Mouse (Mus musculus) hindlimb bud, embryonic 11.5 days (tissue): Measurements from ENCODE around the gene Osbpl10.
"Not testable (repeated sequence)": the region's sequence is repeated elsewhere in the genome, so short reads cannot be mapped to it uniquely, and the experiment has no call there.

ENCODE experiments used
- DNase-seq: peaks from one replicate; pipeline ENCODE4 v3.0.0-alpha.2; 2012; ENCODE audit warnings: low read depth, low spot score; ENCODE audit errors: extremely low spot score

Gene Osbpl10

GRCm38 (mm10) chr9:114978281-114979111 lies at the start of gene Osbpl10:
TSS of gene Osbpl10 (plus strand) at chr9:114978569.
- no peak for DNase-seq

DNA sequence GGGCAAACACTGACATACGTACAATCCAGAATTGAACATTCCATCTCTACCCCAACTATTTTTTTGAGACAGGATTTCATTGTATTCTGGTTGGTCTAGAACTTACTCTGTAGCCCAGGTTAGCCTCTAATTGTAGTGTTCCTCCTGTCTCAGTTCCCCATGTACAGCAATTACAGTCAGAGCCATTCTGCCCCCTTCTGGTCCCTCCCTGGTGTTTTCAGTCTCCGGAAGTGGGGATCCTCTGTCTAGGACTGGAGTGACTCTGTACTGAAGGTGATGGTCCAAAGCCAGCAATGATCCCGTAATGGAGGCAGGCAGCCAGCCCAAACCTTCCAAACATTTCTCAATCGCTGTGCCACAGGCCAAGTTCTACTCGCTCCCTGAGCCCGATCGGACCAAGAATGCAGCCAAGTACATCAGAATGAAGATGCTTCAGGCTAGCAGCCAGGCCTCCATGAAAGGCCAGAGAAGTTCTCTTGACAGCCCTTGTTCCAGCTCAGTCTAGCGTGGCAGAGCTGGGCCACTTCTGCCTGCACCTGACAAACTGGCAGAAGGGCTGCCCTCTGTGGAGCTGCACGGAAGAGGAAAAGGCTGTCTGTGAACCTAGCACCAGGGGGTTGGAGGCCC lies 47.8 kb upstream of the Osbpl10 start:
- DNase-seq, result no peak

DNA sequence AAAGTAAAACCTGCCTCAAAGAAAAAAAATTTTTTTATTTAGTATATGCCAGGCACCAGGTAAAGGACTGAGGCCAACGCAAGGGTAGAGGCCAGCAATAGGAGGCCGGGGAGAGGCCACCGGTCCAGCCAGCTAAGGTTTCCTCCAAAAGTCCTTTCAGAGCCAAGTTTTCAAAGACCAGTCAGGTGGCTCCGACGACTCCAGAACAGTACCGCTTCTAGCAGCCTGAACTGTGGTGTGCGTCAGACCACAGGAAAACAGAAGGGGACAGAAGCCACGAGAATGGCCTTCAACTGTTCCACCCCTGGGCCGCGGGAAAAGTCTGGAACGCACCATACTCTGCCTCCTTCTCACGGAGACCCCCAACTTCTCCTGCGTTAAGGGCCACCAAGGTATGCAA lies 45.8 kb upstream of the Osbpl10 start:
- no peak for DNase-seq

DNA sequence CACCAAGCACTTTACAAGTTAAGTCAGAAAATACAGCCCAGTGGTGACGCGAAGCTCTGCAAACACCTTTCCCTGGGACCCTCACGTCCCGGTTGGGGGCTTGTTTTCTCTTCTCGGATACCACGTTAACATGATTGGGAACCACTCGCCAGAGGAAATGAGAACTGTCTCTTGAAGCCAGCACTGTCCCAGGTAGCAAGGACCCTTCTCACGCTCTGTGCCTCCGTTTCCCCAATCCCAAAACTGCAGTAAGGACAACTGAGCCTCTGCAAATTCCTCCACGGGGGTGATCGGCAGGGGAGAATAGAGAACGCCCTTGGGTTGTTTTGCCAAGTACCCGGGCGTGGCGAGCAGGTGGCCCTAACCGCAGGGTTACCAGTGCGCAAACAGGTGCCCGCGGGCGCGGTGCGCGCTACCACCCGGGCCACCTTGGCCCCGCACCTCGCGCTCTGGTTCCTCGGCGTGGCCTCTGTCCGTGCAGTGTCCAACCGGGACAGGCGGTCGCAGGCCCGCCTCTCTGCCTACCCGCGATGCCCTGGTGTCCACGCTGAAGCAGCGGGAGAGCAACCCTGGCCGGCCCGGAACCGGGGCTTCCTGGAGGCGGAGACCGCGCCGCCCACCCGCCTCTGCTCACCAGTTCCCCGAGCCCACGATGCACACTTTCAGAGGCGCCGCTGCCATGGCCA lies 45.2 kb upstream of the Osbpl10 start:
- DNase-seq, result no peak

DNA sequence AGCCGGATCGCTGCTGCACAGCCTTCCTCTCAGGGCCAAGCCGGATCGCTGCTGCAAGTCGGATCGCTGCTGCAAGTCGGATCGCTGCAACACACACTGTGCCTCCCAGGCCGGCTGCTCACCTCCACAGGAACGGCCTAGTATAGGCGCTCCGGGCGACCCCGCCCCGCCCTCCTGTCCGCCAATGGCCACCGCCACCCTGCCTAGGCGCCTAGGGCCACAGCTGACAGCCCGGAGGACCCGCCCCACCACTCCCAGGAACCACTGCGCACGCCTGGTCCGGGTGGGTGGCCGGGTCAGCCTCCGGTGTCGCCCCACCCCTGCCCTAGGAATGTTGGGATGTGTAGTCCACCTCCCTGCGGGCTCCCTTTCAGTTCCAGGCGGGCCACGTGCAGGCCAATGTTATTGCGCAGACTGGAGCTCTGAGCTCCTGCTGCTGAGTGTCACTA lies 44.6 kb upstream of the Osbpl10 start, which contains the start of gene Gpd1l:
Gene Gpd1l (minus strand): TSS at position 265 of the 449 bp plus-strand sequence.
- peak; percentile 56 for DNase-seq

GRCm38 (mm10) chr9:114934231-114934630 lies 44.1 kb upstream of the Osbpl10 start:
- no peak for DNase-seq

DNA sequence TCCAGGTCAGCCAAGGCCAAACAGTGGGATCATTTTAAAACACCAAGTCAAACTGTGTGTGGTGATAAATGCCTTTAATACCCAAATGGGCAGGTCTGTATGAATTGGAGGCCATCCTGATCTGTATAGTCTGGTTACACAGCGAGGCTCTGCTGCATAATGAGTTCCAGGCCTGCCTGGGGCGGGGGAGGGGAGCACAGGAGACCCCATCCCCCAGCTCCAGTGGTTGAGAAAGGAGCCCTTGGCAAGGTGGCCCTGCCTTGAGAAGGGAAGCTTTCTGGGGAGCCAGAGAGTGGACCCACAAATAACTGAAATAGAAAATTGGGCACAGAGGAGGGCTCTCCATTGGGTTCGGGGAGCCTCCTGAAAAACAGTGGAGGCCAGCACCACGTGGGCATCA lies 43.0 kb upstream of the Osbpl10 start:
- no peak for DNase-seq

- DNase-seq, result no peak
Observed at GRCm38 (mm10) chr9:114936687-114937086, 41.7 kb upstream of the Osbpl10 start.

DNA sequence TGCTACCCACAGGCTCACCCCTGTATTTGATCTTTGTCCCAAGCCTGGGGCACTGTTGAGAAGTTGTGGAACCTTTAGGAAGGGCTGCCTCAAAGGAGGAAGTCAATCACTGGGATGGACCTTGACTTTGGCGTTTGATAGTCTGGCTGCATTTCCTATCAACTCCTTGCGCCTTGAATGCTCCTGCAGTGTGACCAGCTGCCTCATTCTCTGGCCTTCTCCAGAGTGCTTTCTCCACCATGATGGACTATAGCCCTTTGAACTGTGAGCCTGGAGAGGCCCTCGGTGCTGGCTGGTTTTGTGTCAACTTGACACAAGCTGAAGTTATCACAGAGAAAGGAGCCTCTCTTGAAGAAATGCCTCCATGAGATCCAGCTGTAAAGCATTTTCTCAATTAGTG lies 33.7 kb upstream of the Osbpl10 start:
- DNase-seq, result no peak

DNA sequence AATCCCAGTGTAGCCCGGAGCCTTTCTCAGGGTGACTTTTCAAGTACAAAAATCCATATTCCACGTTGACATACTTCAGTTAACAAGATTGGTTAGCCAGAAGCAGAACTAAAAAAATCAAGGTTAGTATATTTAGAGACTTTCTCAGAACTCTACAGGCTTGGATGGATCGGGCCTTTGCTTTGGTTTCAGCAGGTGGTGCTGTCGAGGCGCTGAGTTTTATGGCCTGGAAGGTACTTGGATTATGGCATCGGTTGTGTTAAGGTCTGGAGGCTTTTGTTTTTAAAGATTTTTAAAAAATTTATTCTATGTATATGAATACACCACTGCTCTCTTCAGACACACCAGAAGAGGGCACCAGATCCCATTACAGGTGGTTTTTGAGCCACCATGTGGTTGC lies 32.8 kb upstream of the Osbpl10 start:
- DNase-seq, result no peak

DNA sequence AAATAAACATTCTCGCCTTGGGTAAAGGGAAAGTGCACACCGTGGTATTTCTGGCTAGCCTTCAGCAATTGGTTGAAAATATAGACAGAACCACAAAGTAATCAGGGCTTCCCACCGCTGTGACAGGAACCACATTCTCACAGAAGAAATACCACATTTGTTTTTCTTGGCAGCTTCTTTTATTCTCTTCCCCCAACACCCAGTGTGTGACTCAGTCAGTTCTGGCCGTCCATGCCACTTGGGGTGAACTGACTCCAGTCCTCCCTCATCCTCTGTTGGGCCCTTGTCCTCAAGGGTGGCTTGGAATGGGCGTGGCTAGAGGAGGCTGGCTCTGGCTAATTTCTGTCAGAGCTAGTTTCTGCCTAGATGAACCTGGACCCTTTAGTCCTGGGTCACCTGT lies 30.0 kb upstream of the Osbpl10 start:
- no peak for DNase-seq

DNA sequence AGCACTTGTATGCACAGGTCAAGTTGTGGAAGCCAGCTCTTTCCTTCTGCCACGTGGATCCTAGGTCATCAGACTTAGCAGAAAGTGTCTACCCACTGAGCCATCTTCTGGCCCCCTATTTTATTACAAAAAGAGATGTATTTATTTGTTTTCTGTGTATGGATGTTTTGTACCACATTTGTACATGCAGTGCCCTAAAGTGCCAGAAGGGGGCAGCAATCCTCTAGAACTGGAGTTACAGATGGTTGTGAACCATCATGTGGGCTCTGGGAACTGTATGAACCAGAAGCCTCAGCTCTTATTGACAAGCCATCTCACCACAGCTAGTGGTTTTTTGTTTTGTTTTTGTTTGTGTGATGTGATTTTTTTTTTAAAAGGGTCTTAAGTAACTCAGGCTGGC lies 25.5 kb upstream of the Osbpl10 start:
- no peak for DNase-seq

DNA sequence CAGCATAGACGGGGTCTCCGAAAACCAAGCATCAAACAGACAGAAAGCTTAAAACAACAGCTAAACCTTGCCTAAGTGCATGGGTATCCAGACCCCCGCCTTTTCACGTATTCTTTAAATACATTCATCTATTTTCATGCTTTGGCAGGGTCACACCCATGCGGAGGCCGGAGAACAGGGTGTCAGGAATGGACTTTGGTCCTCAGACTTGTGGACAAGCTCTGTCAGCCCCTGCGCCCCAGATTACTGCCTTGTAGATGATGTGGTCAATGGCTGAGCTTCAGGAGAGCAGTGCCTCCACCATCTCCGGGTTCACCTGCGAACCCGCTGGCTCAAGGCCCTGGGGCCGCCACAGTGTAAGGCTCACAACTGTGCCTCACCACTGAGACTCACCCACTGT lies 23.0 kb upstream of the Osbpl10 start:
- DNase-seq, result no peak

DNA sequence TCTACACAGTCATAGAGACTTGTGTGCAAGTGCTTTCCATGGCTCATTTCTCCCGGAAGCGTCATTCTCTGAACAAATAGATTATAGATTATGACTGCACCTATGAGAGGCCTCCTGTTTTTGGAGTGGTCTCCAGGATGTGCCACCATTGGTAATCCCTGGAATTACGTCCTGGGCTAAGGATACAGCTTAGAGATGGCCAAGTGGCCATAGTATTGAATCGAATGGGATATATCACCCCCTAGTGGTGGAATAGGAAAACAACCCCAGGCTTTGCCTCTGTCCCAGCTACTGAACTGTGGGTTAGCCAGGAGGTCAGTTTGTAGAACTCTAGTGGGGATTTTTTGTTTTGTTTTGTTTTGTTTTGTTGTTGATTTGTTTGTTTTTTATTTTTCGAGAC lies 21.4 kb upstream of the Osbpl10 start:
- DNase-seq, result peak; percentile 53

GRCm38 (mm10) chr9:114960043-114960789 lies 18.2 kb upstream of the Osbpl10 start:
- no peak for DNase-seq

- DNase-seq, result no peak
Observed at GRCm38 (mm10) chr9:114960844-114961243, 17.5 kb upstream of the Osbpl10 start.

DNA sequence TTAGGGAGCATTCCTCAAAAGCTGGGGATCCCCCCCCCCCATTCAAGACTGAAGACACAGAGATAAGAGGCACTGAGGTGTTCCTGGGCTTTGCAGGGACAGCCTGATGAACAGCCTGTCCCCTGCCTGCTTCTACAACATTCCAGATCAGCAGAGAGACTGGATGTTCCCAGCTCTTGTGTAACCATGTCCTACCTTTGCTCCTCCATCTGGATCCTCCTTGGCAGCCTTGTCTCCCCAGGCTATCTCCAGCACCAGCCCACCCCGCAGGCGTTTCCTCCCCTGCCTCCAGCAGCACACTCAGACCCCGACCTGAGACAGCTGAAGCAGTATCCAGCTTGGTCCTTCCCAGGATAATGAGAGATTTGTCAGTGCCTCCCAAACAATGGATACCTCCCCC lies 14.3 kb upstream of the Osbpl10 start:
- DNase-seq, result no peak

DNA sequence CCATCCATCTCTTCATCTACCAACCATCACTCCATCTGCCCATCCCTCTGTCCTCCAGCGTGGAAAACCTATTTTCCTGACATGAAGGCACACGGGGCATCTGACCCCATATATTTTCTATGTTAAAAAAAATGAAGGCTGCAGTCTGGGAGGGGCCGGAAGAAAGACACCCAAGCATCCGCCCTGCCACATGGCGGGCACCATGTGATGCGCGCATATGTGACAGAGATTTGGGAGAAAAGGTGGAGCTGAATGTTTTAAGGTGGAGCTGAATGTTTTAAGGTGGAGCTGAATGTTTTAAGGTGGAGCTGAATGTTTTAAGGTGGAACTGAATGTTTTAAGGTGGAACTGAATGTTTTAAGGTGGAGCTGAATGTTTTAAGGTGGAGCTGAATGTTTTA lies 12.1 kb upstream of the Osbpl10 start:
- DNase-seq, result not testable (repeated sequence)

DNA sequence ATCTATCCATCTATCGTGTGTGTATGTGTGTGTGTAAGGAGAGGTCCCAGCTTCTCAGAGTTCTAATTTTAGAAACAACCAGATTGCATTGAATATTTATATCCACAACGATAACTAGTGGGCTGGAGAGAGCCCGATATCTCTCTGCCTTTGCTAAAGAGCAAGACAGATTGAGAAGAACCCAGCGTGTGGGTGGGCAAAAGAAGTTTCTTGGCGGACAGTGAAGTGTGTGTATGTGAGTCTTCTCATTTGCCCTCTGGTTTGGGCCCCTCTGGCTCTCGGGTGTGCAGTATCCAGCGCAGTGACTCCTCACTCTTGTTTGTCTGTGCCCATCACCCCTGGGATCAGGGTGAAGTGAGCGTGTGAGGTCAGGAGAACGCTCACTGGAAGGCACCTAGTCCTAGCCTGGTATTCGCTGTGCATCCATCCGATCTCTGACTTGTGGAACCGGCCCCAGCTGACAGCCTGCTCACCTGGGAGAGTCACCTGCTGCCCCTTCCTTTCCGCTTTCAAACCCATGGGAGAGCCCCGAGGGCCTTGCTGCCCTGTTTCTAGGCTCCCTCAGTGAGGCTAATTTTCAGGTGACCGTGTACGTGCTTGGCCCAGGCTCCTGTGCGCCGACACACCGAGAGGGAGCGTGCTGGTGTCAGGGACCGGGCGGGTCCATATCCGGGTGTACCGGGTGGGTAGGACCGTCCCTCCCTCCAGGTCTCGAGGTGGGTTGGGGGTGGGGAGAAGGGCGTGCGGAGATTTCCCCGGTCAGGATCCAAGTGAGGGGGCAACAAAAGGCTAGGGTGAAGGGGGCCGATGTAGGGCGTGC lies 698 bp upstream of the Osbpl10 start:
- no peak for DNase-seq

DNA sequence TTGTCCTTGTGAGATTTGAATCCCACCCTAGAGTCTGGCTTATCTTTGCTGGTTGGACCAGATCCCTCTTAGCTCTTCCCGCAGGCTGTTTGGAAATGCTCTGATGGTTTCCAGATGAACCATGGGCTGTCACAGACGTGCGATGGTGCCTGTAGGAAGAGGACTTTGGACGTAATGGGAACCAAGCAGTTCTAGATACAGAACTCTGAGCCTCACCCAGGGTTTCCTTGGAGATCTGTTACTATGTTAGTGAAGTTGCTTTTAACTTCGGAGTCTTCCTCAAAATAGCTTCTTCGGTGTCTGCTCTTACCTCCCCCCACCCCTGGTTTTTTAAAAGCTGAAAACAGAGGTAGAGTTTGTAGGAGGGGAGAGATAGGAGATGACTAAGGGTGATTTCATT lies 1.6 kb downstream of the Osbpl10 start:
- no peak for DNase-seq
